ENCODE assay signal across 8 mouse cellular contexts in genomic region chr9:65141306-65141975, GRCm38 (mm10). TPM values are rescaled to one million over a fixed set of nuclear protein-coding genes. Genes with fewer than 3 reads are reported as not detected.
DNase-seq lines count a peak whose midpoint lies in the region; ATAC-seq and TF ChIP-seq lines count a peak whose summit lies in the region.

No protein-coding gene starts in this region.

- intact Hi-C loops in gastrocnemius, adult 2 months (cut with DNase I) = no loop called here

- no peaks in the 10 kb centered on the region for H3K9me3 ChIP-seq in intestine, embryonic 14.5 days (ENCODE audit: control insufficient read depth, low read length)
- H3K9me3 ChIP-seq in liver, embryonic 11.5 days (ENCODE audit: control insufficient read depth, low read length) = no peaks in the 10 kb centered on the region
- no peaks in the 10 kb centered on the region for H3K9me3 ChIP-seq in neural tube, embryonic 12.5 days

- peak overlapping the region; percentile 63 for H3K9ac ChIP-seq in intestine, embryonic 14.5 days (ENCODE audit: low read length)
- H3K9ac ChIP-seq in liver, embryonic 11.5 days (ENCODE audit: low read depth, low read length) = peak overlapping the region; percentile 54
- peak overlapping the region; percentile 98 for H3K9ac ChIP-seq in neural tube, embryonic 12.5 days

- H3K27me3 ChIP-seq in intestine, embryonic 14.5 days (replicated peaks; ENCODE audit: control insufficient read depth, insufficient read depth, low read length) = 0 out of 2 replicates have a peak, but pooled peaks cover 4% of the 10 kb centered on the region
- peaks cover 61% of the 10 kb centered on the region for H3K27me3 ChIP-seq in liver, embryonic 11.5 days (replicated peaks; ENCODE audit: control insufficient read depth, insufficient read depth, low read length)
- no peaks in the 10 kb centered on the region for H3K27me3 ChIP-seq in neural tube, embryonic 12.5 days (replicated peaks)

- peak; percentile 75 for ATAC-seq in intestine, embryonic 14.5 days (replicated peaks; ENCODE audit: low FRiP score, low TSS enrichment, low read depth)
- ATAC-seq in liver, embryonic 11.5 days (replicated peaks; ENCODE audit: low FRiP score) = no peak; the same call in 1 of the 2 replicates
- ATAC-seq in neural tube, embryonic 12.5 days (ENCODE audit: low FRiP score, low read depth) = peak; percentile 62

- no peak; the same call in 1 of the 2 replicates for TF ChIP-seq CTCF in layer of hippocampus, adult 2 months (conservative IDR thresholded peaks at IDR 0.05)
- TF ChIP-seq CTCF in gastrocnemius, adult 2 months (IDR thresholded peaks at IDR 0.05) = no peak

- 1% methylated on average over 54 of the region's 73 CpGs for WGBS in intestine, embryonic 14.5 days
- 1% methylated on average over 63 of the region's 73 CpGs for WGBS in liver, embryonic 11.5 days
- WGBS in neural tube, embryonic 12.5 days = under 1% methylated on average over 73 of the region's 73 CpGs

- H3K36me3 ChIP-seq in intestine, embryonic 14.5 days (ENCODE audit: control insufficient read depth, insufficient read depth, low read length) = no peaks in the 10 kb centered on the region; the same call in 1 of the 2 replicates
- no peaks in the 10 kb centered on the region; the same call in 1 of the 2 replicates for H3K36me3 ChIP-seq in liver, embryonic 11.5 days (ENCODE audit: control insufficient read depth, insufficient read depth, low read length)
- H3K36me3 ChIP-seq in neural tube, embryonic 12.5 days = peaks cover 22% of the 10 kb centered on the region

- peaks cover 14% of the 10 kb centered on the region; the same call in 1 of the 2 replicates for H3K4me1 ChIP-seq in intestine, embryonic 14.5 days (replicated peaks; ENCODE audit: control insufficient read depth, insufficient read depth, low read length)
- H3K4me1 ChIP-seq in liver, embryonic 11.5 days (replicated peaks; ENCODE audit: control insufficient read depth, insufficient read depth, low read length) = no peaks in the 10 kb centered on the region; the same call in 1 of the 2 replicates
- H3K4me1 ChIP-seq in neural tube, embryonic 12.5 days = peaks cover 47% of the 10 kb centered on the region

- peak overlapping the region; percentile 92 for H3K4me2 ChIP-seq in intestine, embryonic 14.5 days (ENCODE audit: low read length)
- H3K4me2 ChIP-seq in liver, embryonic 11.5 days = peak overlapping the region; percentile 95
- H3K4me2 ChIP-seq in neural tube, embryonic 12.5 days (replicated peaks) = peak overlapping the region; percentile 80

- peak in 1 of 2 experiments; percentile 27 for DNase-seq in layer of hippocampus, adult 2 months (ENCODE audit: low spot score in 2 of 2)
- DNase-seq in layer of hippocampus, adult 8-10 months (ENCODE audit: low spot score in 2 of 2) = no peak
- DNase-seq in adrenal gland, postnatal 14 days = peak; percentile 78
- DNase-seq in gastrocnemius, adult 2 months = peak; percentile 65
- DNase-seq in intestine, embryonic 14.5 days (ENCODE audit: low spot score) = peak; percentile 89
- DNase-seq in liver, embryonic 11.5 days (ENCODE audit: low spot score) = peak; percentile 74
- peak; percentile 57 for DNase-seq in urinary bladder, adult 2 months (ENCODE audit: low spot score)

- peak overlapping the region; percentile 81 for H3K4me3 ChIP-seq in layer of hippocampus, adult 2 months
- peak overlapping the region; percentile 86 for H3K4me3 ChIP-seq in gastrocnemius, adult 2 months
- H3K4me3 ChIP-seq in intestine, embryonic 14.5 days (ENCODE audit: low read depth, low read length) = peak overlapping the region; percentile 70
- H3K4me3 ChIP-seq in liver, embryonic 11.5 days (ENCODE audit: low read depth, low read length) = peak overlapping the region; percentile 69
- peak overlapping the region; percentile 95 for H3K4me3 ChIP-seq in neural tube, embryonic 12.5 days

- peak overlapping the region; percentile 71 for H3K27ac ChIP-seq in layer of hippocampus, adult 2 months
- H3K27ac ChIP-seq in gastrocnemius, adult 2 months = peak overlapping the region; percentile 16
- peak overlapping the region; percentile 82; the same call in 1 of the 2 replicates for H3K27ac ChIP-seq in intestine, embryonic 14.5 days (ENCODE audit: low read depth)
- H3K27ac ChIP-seq in liver, embryonic 11.5 days (ENCODE audit: low read depth, low read length) = peak overlapping the region; percentile 49
- H3K27ac ChIP-seq in neural tube, embryonic 12.5 days = peak overlapping the region; percentile 92

RNA-seq across cellular contexts. Expression of gene Igdcc3, which starts 0.5 kb away (rescaled TPM):
- 1 to 10 TPM; 3.5 to 4.9 TPM for total RNA-seq in layer of hippocampus, adult 2 months (2021)
- total RNA-seq in layer of hippocampus, adult 8-10 months (2022) = 1 to 10 TPM; 2.3 to 3.2 (median 2.5) TPM
- 1.2 and 1.4 TPM in 2 replicates for total RNA-seq in adrenal gland, postnatal 14 days (2021)
- total RNA-seq in gastrocnemius, adult 2 months (2021) = under 1 TPM; 0.17 to 0.18 TPM
- polyA plus RNA-seq in intestine, embryonic 14.5 days (2014; fragmentation: Nextera tagmentation; extraction: Ambion mirVana) = 2.7 and 2.9 TPM in 2 replicates
- 4.8 and 5.5 TPM in 2 replicates for polyA plus RNA-seq in liver, embryonic 11.5 days (2014; fragmentation: Nextera tagmentation; extraction: Ambion mirVana)
- 32.6 and 36.4 TPM in 2 replicates for polyA plus RNA-seq in neural tube, embryonic 12.5 days (2016; fragmentation: Nextera tagmentation; extraction: Ambion mirVana)
- polyA plus RNA-seq in urinary bladder, adult 2 months (2012; rRNA removed) = 2.3 and 2.7 TPM in 2 replicates

RNA-seq across cellular contexts. Expression of gene Igdcc4, which starts 40.2 kb away (rescaled TPM):
- total RNA-seq in layer of hippocampus, adult 2 months (2021) = 10 to 100 TPM; 34.7 to 38.8 TPM
- total RNA-seq in layer of hippocampus, adult 8-10 months (2022) = 10 to 100 TPM; 44.3 to 49.9 (median 46.7) TPM
- total RNA-seq in adrenal gland, postnatal 14 days (2021) = 18.3 and 23.2 TPM in 2 replicates
- 10 to 100 TPM; 22.1 to 34.4 TPM for total RNA-seq in gastrocnemius, adult 2 months (2021)
- polyA plus RNA-seq in intestine, embryonic 14.5 days (2014; fragmentation: Nextera tagmentation; extraction: Ambion mirVana) = 39.6 and 42.2 TPM in 2 replicates
- 12.0 and 15.0 TPM in 2 replicates for polyA plus RNA-seq in liver, embryonic 11.5 days (2014; fragmentation: Nextera tagmentation; extraction: Ambion mirVana)
- polyA plus RNA-seq in neural tube, embryonic 12.5 days (2016; fragmentation: Nextera tagmentation; extraction: Ambion mirVana) = 10.3 and 11.7 TPM in 2 replicates
- 12.5 and 15.9 TPM in 2 replicates for polyA plus RNA-seq in urinary bladder, adult 2 months (2012; rRNA removed)

RNA-seq across cellular contexts. Expression of gene Parp16, which starts 53.7 kb away (rescaled TPM):
- total RNA-seq in layer of hippocampus, adult 2 months (2021) = 1 to 10 TPM; 5.0 to 5.1 TPM
- total RNA-seq in layer of hippocampus, adult 8-10 months (2022) = 1 to 10 TPM; 4.4 to 6.0 (median 5.6) TPM
- total RNA-seq in adrenal gland, postnatal 14 days (2021) = 15.2 and 17.3 TPM in 2 replicates
- 1 to 10 TPM; 3.6 to 3.9 TPM for total RNA-seq in gastrocnemius, adult 2 months (2021)
- polyA plus RNA-seq in intestine, embryonic 14.5 days (2014; fragmentation: Nextera tagmentation; extraction: Ambion mirVana) = 8.1 and 9.1 TPM in 2 replicates
- 7.3 and 7.5 TPM in 2 replicates for polyA plus RNA-seq in liver, embryonic 11.5 days (2014; fragmentation: Nextera tagmentation; extraction: Ambion mirVana)
- 5.4 and 5.7 TPM in 2 replicates for polyA plus RNA-seq in neural tube, embryonic 12.5 days (2016; fragmentation: Nextera tagmentation; extraction: Ambion mirVana)
- 4.4 and 4.5 TPM in 2 replicates for polyA plus RNA-seq in urinary bladder, adult 2 months (2012; rRNA removed)

Comparison
In these comparisons a context has a peak if more than half of its experiments do, and no peak if none do; other contexts are left out.
1. DNase-seq: peak in adrenal gland, postnatal 14 days (single experiment), gastrocnemius, adult 2 months (single experiment), intestine, embryonic 14.5 days (single experiment), liver, embryonic 11.5 days (single experiment) and urinary bladder, adult 2 months (single experiment); none in layer of hippocampus, adult 8-10 months (0 of 2).
2. H3K27ac ChIP-seq: peak in every context shown above with its lines; median percentile 92 in neural tube, embryonic 12.5 days; 82 in intestine, embryonic 14.5 days; 71 in layer of hippocampus, adult 2 months; 49 in liver, embryonic 11.5 days; 16 in gastrocnemius, adult 2 months.
3. Peak in every context shown above with its lines, with median percentiles within 50 percentile points of each other: H3K4me3 ChIP-seq, H3K4me2 ChIP-seq and H3K9ac ChIP-seq.